Mouse (Mus musculus) lung, embryonic 16.5 days (tissue): ENCODE measurements around the gene Celsr1. TPM values are rescaled to one million over a fixed set of nuclear protein-coding genes. Genes with fewer than 3 reads are reported as not detected.
"Not testable (repeated sequence)": the region's sequence is repeated elsewhere in the genome, so short reads cannot be mapped to it uniquely, and the experiment has no call there.

Experiments used
- ATAC-seq: fragments of 200-750 bp; cut with Nextera tagmentation; 2 replicates; pipeline ENCODE4 v1.8.0; 2017; ENCODE audit warnings: low read depth, mild to moderate bottlenecking, moderate library complexity
- H3K27ac ChIP-seq: fragments of 300-500 bp; sonication (generic); 2 replicates; pipeline ENCODE4 v1.5.1; 2014; ENCODE audit warnings: mild to moderate bottlenecking, control low read depth, low read length
- H3K27me3 ChIP-seq: fragments of 300-500 bp; sonication (generic); 2 replicates; pipeline ENCODE4 v1.6.1; 2014; ENCODE audit warnings: low read depth, low read length, mixed read lengths; ENCODE audit not compliant: control insufficient read depth, insufficient read depth
- H3K36me3 ChIP-seq: fragments of 300-500 bp; sonication (generic); 2 replicates; pipeline ENCODE4 v1.6.1; 2014; ENCODE audit warnings: low read length; ENCODE audit not compliant: control insufficient read depth, insufficient read depth
- H3K4me1 ChIP-seq: fragments of 300-500 bp; sonication (generic); replicated peaks from 2 replicates; pipeline ENCODE4 v1.6.1; 2014; ENCODE audit warnings: low read length, mixed read lengths; ENCODE audit not compliant: control insufficient read depth, insufficient read depth
- H3K4me2 ChIP-seq: fragments of 300-500 bp; sonication (generic); 2 replicates; pipeline ENCODE4 v1.6.1; 2014; ENCODE audit warnings: low read depth, low read length, control low read depth
- H3K4me3 ChIP-seq: fragments of 300-500 bp; sonication (generic); 2 replicates; pipeline ENCODE4 v1.5.1; 2014; ENCODE audit warnings: mild to moderate bottlenecking, low read length, control low read depth
- H3K9ac ChIP-seq: fragments of 300-500 bp; sonication (generic); 2 replicates; pipeline ENCODE4 v1.6.1; 2014; ENCODE audit warnings: low read length, control low read depth
- H3K9me3 ChIP-seq: fragments of 300-500 bp; sonication (generic); 2 replicates; pipeline ENCODE4 v1.6.1; 2016; ENCODE audit warnings: low read length; ENCODE audit not compliant: control insufficient read depth
- WGBS: fragments of 180-500 bp; shearing (Covaris S2); extraction: QIAGEN DNeasy Blood & Tissue Kit; methylation state at CpG from one replicate; pipeline ENCODE4 v1.1.7; 2014; 5-methylcytosine and 5-hydroxymethylcytosine counted together
- polyA plus RNA-seq: library from polyadenylated mRNA; unstranded; fragments of >200 nt; fragmentation: Nextera tagmentation; extraction: Ambion mirVana; gene quantifications from 2 replicates; pipeline ENCODE4 v1.2.1, GENCODE M21; 2015

Gene Celsr1
- polyA plus RNA-seq, 1 experiment from 2014 or later: 3.6 TPM

GRCm38 (mm10) chr15:85867696-85868095, 165.9 kb downstream of the Celsr1 start:
- Histone ChIP-seq H3K4me1 (no peaks in the 10 kb centered on the region), H3K27me3 (no peaks in the 10 kb centered on the region), H3K9me3 (no peaks in the 10 kb centered on the region), H3K4me3 (no peak overlapping the region), H3K27ac (no peak overlapping the region), H3K36me3 (peaks cover 69% of the 10 kb centered on the region), H3K4me2 (no peak overlapping the region), H3K9ac (no peak overlapping the region)
- ATAC-seq: peak; percentile 45; the same call in 1 of the 2 replicates
- WGBS: 41% methylated on average over 6 of the region's 6 CpGs

DNA sequence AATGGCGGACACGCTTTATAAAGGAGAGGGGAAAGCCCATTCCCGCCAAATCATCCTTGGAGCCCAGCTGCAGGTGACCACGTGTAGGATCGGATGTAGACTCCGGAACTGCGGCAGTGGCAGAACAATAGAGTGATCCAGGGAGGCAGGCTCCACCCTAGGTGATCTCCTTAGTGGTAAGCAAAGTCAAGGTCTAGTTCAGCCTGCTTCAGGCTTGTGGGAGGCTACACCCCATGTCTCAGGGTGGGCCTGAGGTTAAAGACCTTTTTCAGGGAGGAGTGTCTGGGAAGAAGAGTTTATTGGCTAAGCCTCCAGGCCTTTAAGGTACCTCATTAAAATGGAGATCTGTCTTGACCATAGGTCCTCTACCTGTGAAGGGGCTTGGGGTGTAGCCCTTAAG, 167.7 kb downstream of the Celsr1 start:
- ATAC-seq, H3K9ac ChIP-seq, H3K9me3 ChIP-seq, H3K27ac ChIP-seq, H3K4me1 ChIP-seq, H3K4me3 ChIP-seq, H3K27me3 ChIP-seq, H3K4me2 ChIP-seq: not testable (repeated sequence)
- H3K36me3 ChIP-seq: peaks cover 58% of the 10 kb centered on the region
- 90% methylated on average over 7 of the region's 7 CpGs for WGBS

- Histone ChIP-seq H3K27ac (peak within 1 kb of the TSS; percentile 58), H3K36me3 (peaks cover 18% of the 10 kb centered on the region), H3K4me2 (peak within 1 kb of the TSS; percentile 89), H3K4me3 (peak within 1 kb of the TSS; percentile 79), H3K9me3 (no peaks in the 10 kb centered on the region), H3K27me3 (no peaks in the 10 kb centered on the region), H3K9ac (peak within 1 kb of the TSS; percentile 83), H3K4me1 (peaks cover 17% of the 10 kb centered on the region)
- WGBS: under 1% methylated on average over 42 of the region's 42 CpGs
- peak; percentile 100 for ATAC-seq
Observed at GRCm38 (mm10) chr15:85859490-85860031, 174.0 kb downstream of the Celsr1 start, which contains the start of gene Gtse1. TSS of gene Gtse1 (plus strand) at chr15:85859745.

- Histone ChIP-seq H3K27me3 (no peaks in the 10 kb centered on the region), H3K4me1 (peaks cover 17% of the 10 kb centered on the region), H3K4me2 (peak overlapping the region; percentile 89), H3K27ac (peak overlapping the region; percentile 43), H3K36me3 (peaks cover 14% of the 10 kb centered on the region), H3K4me3 (peak overlapping the region; percentile 79), H3K9me3 (no peaks in the 10 kb centered on the region), H3K9ac (peak overlapping the region; percentile 83)
- 8% methylated on average over 15 of the region's 15 CpGs for WGBS
- peak; percentile 18; the same call in 1 of the 2 replicates for ATAC-seq
Observed at GRCm38 (mm10) chr15:85858980-85859489, 174.5 kb downstream of the Celsr1 start.

- WGBS: 72% methylated on average over 12 of the region's 12 CpGs
- ATAC-seq: no peak
- Histone ChIP-seq H3K4me2 (no peak overlapping the region), H3K4me1 (no peaks in the 10 kb centered on the region), H3K36me3 (no peaks in the 10 kb centered on the region), H3K4me3 (no peak overlapping the region), H3K9me3 (no peaks in the 10 kb centered on the region), H3K27me3 (no peaks in the 10 kb centered on the region), H3K27ac (no peak overlapping the region), H3K9ac (no peak overlapping the region)
Observed at GRCm38 (mm10) chr15:85851656-85852392, 181.8 kb downstream of the Celsr1 start.

Other genes with a start within 250 kb of the Celsr1 start
- gene Cdpf1, start 222.1 kb downstream of the Celsr1 start, polyA plus RNA-seq: 33.8 and 43.5 TPM in 2 replicates
- gene Pkdrej, start 212.0 kb downstream of the Celsr1 start, polyA plus RNA-seq: 0.10 and 0.14 TPM in 2 replicates
- 6.4 and 6.8 TPM in 2 replicates for gene Ttc38, start 201.5 kb downstream of the Celsr1 start, polyA plus RNA-seq
- 30.5 and 32.5 TPM in 2 replicates for gene Gtse1, start 174.0 kb downstream of the Celsr1 start, polyA plus RNA-seq
- gene Trmu, start 154.5 kb downstream of the Celsr1 start, polyA plus RNA-seq: 41.6 and 48.8 TPM in 2 replicates
- gene Gramd4, start 23.9 kb upstream of the Celsr1 start, polyA plus RNA-seq: 9.2 and 11.2 TPM in 2 replicates
- gene Cerk, start 152.4 kb upstream of the Celsr1 start, polyA plus RNA-seq: 25.2 and 26.4 TPM in 2 replicates
- 13.6 and 14.3 TPM in 2 replicates for gene Tbc1d22a, start 180.7 kb upstream of the Celsr1 start, polyA plus RNA-seq